Mouse (Mus musculus) gastrocnemius, postnatal 4 days (tissue): ENCODE results near the gene Dnajc11. TPM values are rescaled to one million over a fixed set of nuclear protein-coding genes. Genes with fewer than 3 reads are reported as not detected.

Experiments used
- DNase-seq, 2 experiments: peaks; one replicate each; pipeline ENCODE4 v3.0.0; 2021 to 2022; ENCODE audit warnings: low spot score in 2 of 2, mixed read lengths in 2 of 2
- total RNA-seq, 2 experiments: library from RNA; stranded (reverse); gene quantifications; 2 replicates each; pipeline ENCODE4 v1.2.3; 2021

Gene Dnajc11
- total RNA-seq, 2 experiments from 2014 or later, result 60.8 to 81.1 TPM

DNA sequence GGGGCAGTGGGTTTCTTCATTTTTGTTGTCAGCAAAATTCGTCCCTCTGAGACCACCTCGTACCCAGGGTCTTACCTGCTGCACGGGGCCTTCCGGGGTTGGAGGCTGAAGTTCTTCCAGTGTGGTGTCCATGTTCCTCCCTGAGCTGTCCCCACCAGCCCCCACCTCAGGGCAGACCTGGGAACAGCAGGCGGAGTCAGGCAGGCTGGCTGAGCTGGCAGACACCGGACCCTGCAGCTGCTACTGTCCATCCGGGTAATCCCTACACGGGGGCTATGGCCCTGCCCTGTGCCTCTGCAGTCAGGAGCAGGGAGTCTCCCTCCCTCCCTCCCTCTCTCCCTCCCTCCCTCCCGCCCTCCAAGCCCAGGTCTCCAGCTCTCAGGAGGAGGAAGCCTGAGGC, 50.1 kb downstream of the Dnajc11 start:
- DNase-seq, result peak; percentile 48 to 79

DNA sequence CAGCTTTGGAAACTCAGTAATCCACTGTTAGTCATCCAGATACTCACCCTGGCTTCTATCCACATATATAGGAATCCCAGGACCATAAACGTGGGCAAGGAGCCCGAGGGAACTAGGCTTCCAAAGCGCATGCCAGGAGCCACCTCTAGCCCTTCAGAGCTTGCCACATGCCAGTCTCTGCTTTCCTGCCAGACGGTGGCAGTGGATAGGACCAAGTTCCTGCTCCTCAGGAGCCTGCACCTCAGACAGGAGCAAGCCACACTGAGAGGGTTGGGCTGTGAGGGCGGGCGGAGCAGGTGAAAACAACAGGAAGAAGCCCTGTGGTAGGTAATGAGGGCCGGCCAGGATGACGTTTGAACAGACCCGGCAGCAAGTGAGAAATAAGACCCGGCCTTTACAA, 52.4 kb downstream of the Dnajc11 start:
- no peak for DNase-seq

DNA sequence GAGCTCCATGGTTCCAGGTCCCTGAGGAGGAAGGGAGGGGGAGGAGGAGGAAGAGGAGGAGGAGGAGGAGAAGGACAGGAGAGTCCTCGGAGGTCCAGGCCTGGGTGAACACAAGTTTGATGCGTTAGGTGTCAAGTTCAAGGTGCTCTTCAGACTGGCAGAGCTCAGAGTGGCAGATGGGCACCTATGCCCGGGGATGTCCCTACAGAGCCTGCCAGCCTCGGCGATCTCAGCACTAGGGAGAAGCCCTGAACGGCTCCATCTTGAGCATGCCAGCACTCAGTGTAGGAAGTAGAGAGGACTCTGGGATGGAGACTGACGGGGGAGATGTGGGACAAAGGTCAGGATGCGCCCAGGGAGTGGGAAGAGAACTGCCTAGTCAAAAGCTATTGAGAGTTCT, 53.2 kb downstream of the Dnajc11 start:
- no peak for DNase-seq

DNA sequence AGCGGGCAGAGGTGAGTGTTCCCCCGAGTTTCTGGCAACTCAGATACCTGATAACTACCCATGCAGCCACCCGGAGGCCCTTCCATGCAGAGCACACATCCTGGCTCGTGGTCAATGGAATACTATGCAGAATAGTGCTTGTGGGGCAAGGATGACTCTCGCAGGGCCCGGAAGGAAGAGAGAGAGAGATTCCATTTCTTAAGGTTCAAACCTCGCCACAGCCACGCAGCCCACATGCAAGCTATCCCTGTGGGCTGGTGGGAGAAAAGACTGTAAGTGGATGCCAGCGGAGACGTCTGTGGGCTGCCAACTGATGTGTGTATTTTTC, 54.5 kb downstream of the Dnajc11 start:
- no peak for DNase-seq

DNA sequence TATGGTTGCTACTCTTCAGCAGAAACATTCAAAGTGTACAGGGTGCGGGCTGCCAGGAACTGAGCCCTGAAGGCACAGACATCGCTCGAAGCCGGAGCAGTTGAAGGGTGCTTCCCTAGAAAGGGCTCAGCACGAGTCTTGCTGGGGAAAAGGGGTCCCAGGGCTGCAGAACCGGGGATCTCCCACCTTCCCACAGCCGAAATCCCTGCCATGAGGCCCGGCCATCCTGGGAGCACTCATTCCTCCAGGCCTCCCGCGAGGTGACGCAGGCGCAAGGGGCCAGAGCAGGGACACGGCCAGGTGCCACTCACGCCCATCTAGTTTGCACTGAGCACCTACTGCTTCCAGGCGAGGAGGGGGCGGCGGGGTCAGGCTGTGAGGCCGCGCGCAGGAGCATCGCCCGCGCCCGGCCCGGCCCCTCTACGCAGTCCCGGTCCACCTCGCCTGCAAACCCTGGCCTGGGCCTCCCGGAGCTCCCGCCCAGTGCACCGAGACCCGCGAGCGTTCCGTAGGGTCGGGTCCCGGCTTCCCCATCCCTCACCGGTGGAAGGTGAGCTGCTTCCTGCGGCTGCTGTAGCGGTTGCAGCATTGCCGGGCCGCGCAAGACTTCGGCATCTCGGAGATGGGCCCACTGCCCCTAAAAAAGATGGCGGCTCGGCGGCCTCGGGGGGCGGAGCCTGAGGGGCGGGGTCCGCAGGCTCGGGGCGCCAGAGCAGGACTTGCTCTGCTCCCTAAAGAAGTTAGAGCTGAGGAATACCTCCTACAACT, 55.0 kb downstream of the Dnajc11 start, which contains the start of gene Thap3:
TSS of gene Thap3 (minus strand) at position 656 of the 768 bp plus-strand sequence.
- peak; percentile 74 to 85 for DNase-seq

DNA sequence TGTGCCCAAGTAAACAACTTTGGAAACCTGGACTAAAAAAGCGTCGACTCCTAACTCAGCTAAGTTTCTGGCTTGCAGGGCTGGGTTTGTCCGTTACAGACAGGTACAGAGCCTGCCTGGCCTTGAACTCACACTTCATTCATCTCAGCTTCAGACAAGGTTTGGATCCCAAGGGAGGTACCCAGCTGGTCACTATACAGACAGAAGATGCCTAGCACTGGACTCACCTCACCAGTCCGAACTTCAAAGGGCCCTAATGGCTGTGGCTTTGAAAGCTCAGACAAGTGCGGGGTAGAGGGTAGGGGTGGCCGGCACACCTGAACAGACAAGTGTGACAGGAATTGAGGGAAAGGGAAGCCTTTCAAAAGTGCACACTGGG, 55.6 kb downstream of the Dnajc11 start:
- no peak for DNase-seq

DNA sequence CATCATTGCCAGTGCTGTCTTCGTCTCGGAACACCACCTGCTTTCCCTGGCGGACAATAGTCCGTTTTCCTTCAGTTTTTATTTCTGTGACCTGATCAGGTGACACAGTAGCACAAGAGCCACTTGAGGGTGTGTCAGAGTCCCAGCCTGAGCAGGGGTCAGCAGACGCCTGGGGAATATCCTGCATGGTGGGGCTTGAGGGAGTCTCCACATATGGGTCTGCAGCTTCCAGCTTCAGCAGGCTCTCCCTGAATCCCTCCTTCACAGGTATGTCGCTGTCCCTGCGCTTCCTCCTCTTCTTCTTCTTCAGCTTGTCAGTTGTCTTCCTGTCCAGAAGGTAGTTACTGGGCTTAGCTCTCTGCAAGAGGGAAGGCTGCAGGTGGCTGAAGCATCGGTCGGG, 58.6 kb downstream of the Dnajc11 start:
- DNase-seq, result no peak

DNA sequence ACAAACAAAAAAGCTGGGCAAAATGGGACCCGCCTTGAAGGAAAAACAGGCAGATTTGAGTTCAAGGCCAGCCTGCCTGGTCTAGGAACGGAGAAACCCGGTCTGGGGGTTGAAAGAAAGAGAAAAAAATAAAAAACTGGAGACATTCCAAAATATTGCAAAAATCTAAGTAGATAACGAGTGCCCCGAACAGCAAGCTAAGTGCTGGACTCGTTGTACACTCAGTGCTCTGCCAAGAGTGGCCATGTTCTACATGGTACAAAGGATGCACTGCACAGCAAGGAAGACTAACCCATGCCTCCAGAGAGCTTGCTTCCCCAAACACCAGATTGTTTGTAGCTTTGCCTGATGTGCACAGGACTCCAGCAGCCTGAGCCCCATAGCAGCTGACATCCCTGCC, 59.5 kb downstream of the Dnajc11 start:
- DNase-seq, result no peak

DNA sequence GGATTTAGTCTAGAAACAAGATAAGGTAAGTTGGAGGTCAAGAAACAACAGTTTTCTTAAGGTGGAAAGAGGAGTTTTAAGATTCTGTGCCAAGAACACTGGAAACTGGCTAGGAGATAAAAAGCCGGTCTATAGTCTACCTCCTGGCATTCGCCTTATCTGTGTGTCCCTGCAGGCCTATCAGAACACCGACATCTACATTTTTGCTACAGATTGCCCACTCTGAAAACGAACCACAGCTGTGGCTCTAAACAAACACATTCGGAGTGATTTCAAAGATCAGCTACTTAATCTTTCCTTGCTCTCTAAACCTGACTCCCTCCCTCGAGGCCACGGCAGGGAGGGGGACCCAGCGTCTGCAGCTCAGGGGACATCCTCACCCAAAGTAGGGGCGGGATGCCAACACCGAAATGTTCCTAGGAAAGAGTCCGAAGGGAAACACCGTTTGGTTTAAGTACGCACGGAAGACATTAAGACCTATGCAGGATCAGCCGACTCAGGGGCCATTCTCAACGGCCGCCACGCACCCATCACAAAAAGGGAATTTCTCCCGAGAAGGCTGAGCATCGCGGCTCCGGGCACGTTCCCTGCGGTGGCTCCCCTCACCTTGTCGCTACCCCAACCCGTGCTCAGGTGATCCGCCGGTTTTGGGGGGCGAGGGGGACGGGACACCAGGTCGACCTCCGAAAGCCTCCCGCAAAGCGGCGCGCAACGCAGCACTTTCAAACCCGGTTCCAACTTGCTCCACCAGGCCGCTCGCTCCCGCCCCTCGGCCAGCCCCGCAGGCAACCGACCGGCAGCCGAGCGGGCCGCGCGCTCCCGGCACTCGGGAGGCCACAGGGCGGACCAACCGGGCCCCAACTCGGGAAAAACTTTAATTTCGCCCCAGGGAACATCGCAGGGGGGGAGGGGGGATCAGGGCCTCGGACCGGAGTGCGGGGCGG, 61.0 kb downstream of the Dnajc11 start:
- peak in 1 of 2 experiments; percentile 47 for DNase-seq

DNA sequence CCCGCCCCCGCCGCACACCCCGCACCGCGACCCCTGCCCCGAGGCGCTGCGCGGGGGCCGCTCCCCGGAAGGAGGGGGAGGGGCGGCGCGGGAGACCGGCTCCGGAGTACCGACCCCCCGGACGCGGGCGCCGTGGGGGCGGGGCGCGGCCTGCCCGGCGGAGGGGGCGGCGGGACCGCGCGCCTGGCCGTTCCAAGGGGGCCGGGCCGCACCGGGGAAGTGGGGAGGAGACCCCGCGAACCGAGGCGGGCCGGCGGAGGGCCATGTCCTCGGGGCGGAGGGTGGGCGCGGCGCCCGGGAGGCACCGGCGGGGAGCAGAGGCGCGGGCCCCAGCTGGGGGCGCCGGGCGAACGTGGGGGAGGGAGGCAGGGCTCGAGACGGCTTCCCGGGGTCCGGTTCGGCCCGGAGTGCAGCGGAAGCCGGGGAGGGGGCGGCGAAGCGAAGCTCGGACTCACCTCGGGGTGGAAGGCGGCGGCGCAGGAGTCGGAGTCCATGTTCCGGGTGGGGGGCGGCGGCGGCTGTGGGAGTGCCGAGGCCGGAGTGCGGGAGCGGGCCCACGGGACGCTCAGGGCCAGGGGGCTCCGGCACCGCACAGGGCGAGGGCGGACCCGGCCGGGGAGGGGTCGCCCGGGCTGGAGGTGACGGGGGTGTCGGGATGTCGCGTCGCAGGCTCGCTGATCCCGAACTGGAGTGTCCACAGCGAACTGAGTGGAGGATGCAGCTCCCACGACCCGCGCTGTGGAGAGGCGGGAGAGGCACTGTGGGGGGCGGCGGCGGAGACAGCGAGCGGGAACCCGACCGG, 62.1 kb downstream of the Dnajc11 start:
- peak in 1 of 2 experiments; percentile 56 for DNase-seq

DNA sequence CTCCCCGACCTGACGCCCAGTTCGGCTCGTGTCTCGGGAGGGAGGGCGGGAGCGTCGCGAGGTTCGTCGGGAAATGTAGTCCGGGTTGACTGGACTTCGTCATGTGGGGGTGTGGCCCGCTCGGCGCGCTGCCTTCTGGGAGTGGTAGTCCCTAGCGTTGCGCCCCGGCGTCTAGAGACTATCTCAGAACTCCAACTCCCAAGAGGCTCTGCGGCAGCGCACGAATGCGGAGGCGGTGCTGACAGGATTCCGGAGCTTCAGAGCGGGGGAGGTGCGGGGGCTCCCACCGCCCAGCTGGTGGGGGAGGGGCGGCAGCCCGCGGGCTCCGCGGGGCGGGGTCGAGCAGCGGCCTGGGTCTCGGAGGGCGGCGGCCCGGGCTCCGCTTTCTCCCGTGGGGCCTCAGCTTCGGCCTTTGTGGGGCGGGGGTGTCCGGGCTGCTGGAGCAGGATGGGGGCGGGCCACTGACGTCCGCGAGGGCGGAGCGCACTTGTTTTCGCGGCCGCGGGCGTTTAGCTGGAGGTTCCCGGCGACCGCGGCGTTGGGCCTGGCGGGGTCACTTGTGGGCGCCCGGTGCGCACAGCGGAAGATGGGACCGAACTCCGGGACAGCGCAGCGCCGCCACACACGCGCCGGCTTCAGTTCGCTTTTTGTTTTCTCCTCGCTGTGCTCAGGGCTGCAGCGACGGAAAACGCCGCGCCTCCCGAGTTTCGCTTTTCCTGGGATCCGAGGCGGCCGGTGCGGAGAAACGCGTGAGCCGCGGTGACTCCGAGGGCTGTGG, 62.9 kb downstream of the Dnajc11 start, which contains the start of gene Phf13:
TSS of gene Phf13 (minus strand) at position 86 of the 778 bp plus-strand sequence.
- peak; percentile 97 to 99 for DNase-seq

DNA sequence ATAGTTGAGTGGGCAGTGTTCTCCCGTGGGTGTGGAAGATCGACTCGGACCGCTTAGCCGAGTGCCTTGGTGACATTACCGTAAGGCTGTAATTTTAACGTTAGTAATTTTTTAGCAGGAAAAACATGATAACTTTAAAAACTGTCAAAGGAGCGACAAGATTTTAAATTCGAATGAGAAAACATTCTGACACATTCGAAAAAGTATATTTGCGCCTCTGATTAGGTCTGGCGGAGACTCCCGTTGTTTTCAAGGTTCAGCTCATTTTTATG, 63.4 kb downstream of the Dnajc11 start:
- no peak for DNase-seq

DNA sequence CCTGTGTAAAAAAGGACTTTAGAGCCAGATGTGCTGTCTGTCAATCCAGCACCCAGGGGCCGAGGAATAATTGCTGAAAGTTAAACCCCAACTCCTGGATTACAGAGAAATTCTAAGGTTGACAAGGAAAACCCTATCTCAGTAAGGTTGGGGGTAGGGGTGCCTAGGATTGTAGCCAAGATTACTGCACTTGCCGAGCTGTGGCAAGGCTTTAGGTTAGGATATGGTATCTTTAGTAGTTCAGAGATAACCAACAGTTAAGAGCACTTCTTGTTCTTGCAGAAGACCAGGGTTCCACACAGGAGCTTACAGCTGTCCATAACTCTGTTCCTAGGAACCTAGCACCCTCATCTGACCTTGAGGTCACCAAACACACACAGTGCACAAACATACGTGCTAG, 64.2 kb downstream of the Dnajc11 start:
- no peak for DNase-seq

DNA sequence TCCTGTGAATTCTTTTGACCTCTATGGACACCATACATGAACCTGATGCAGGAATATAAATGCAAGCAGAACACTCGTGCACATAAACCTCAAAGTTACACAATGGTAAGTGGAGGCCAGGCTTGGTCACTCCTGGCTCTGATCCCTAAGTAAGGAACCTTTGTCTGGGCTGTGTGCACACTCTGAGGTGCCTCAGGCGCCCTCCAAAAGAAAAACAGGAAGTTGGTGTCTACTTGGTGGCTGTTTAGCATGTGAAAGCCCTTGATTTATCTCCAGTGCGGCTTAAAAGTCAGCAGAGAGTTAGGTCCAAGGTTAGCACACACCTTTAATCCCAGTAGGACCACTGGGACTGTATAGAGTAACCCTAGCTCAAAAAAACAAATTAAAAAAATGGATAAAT, 66.0 kb downstream of the Dnajc11 start:
- DNase-seq, result no peak

DNA sequence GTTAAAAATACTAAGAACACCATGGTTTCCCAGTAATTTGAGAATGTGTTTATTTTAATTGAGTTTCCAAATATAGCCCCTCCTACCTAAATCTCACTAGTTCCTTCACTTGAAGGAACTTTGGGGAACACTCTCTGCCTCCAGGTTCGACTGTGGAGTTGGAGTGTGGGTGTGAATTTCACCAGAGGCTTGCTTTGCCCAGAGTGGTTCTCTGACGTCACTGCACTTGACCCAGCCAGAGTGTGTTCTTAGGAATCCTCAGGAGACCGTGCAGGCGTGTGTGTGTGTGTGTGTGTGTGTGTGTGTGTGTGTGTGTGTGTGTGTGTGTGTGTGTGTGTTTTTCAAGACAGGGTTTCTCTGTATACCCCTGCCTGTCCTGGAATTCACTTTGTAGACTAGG, 67.4 kb downstream of the Dnajc11 start:
- DNase-seq, result no peak

DNA sequence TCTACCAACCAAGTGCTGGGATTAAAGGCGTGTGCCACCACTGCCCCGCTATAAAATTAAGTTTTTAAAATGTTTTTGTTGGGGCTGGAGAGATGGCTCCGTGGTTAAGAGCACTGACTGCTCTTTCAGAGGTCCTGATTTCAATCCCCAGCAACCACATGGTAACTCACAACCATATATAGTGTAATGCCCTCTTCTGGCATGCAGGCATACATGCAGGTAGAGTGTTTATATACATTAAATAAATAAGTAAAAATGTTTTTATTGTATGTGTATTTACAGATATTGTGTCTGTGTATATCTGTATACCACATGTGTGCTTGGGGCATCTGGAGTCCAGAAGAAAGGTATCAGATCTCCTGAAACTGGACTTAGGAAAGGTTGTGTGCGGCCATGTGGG, 67.8 kb downstream of the Dnajc11 start:
- no peak for DNase-seq

DNA sequence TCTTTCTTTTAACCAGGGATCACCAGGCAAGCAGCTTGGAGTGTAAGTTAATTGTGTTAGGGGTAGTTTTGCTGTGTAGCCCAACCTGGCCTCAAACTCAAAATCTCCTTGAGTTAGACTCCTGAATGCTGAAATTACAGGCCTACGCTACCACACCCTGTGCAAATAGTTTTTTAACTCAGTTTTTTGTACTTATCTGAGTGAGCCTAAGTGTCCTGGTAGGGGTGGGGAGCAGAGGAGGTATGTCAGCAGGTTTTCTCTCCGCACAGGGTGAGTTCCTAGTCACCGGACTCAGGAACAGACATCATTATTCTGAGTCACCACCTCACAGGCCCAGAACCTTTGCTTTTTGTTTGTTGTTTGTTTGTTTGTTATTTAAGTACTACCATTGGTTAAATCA, 68.6 kb downstream of the Dnajc11 start:
- DNase-seq, result no peak

DNA sequence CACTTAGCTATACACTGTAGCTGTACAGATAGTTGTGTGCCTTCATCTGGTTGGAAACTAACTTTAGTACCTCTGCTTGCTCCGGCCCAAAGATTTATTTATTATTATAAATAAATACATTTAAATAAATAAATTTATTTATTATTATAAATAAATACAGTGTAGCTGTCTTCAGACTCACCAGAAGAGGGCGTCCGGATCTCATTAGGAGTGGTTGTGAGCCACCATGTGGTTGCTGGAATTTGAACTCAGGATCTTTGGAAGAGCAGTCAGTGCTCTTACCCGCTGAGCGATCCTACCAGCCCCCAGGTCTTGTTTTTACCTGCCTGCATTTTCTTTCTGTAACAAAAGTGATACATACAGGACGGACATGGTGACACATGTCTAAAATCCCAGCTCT, 72.6 kb downstream of the Dnajc11 start:
- no peak for DNase-seq

DNA sequence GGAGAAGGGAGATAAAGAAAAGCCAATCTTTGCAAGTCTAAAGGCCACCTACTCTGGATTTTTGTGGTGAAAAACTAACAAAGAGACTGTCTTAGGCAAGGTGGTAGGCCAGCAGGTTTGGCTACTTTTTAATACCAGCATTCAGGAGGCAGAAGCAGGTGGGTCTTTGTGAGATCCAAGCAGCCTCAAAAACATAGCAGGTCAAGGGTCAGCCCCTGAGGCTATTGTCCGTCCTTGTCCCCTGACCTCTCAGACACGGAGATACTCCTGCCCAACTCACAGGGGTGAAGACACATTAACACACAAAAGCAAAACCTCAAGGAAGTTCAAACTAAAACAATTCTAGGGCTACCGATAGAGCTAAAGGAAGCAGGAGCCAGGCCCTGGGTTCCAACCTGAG, 73.3 kb downstream of the Dnajc11 start:
- DNase-seq, result no peak

DNA sequence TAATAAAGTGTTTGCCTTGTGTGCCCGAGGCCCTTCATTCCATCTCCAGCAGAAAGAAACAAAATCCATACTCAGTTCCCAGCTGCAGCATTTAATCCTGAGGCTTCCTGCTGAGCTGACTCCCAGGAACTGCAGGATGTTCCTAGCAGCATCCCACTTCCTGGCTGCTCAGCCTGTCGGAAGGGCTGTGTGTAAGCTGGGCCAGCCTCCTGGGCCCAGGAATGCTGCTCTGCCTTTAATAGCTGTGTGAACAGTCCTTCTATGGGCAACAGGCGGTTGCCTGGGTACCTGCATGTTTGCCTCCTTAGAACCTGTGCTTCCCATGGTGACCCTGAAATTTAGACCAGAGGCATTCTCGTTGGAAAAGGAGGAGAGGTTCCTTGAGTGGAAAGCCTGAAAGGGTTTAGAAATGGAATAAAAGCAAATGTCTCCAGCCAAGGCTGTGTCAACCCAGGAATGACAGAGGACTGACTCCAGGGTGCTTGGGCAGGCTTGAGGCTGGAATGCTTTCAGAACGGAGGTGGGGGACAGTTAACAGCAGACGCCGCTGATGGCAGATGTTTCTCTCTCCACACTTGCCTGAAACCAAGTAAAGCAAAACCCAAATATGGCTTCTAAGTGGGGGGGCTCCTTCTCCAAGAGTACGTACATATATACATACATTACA, 74.1 kb downstream of the Dnajc11 start:
- DNase-seq, result no peak

DNA sequence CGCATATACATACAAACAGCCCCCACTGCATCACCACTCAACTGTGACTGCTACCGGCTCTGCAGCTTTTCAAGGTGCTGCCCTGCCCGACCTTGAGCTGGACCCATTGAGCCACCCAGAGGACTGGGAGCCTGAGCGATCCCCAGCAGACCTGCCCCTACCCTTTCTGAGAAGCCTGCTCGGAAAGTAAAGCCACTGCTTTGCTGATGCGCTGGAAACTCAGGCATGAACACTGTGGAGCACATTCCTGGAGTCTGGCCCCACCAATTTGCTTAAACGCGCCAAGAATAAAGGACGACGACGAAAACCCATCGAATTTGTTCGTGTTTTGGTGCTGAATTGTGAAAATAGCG, 74.6 kb downstream of the Dnajc11 start:
- DNase-seq, result no peak
